Mouse (Mus musculus): ENCODE results near the gene Gm7929.
"Not testable (repeated sequence)": the region's sequence is repeated elsewhere in the genome, so short reads cannot be mapped to it uniquely, and the experiment has no call there.

Gene Gm7929

DNA sequence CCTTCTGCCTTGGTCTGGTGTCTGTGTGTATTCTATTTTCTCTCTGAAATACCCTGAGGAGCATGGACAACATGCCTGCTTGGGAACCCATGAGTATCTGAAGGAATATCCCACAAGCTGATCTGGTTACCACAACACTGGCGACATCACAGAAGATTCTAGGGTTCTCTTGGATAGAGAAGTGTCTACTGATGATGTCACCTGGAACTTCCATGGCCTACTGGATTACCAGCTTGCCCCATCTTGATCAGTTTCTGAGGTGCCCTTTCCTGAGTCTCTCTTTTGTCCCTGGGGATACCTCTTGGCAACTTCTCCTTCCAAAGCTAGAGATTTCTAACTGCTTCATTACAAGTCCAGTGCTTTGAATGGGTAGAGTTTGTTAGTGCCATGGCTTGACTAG is at the start of gene Gm7929:
Gene Gm7929, minus strand, starts transcription at position 101 of the 400 bp plus-strand sequence.
- not testable (repeated sequence) for DNase-seq (ENCODE audit: low spot score in 2 of 2)

DNA sequence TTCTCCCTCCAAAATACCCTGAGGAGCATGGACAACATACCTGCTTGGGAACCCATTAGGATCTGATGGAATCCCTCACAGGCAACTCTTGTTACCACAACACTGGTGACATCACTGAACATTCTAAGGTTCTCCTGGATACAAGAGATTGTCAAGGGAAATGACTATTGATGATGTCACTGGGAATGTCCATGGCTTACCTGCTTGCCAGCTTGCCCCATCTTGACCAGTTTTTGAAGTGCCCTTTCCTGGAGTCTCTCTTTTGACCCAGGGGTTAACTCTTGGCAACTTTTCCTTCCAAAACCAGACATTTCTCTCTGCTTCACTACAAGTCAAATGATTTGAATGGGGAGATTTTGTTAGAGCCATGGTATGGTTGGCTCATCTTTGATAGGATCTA is 21.9 kb upstream of the Gm7929 start, which contains the start of gene Gm47189:
Gene Gm47189, minus strand, starts transcription at position 101 of the 400 bp plus-strand sequence.
- not testable (repeated sequence) for DNase-seq (ENCODE audit: low spot score in 2 of 2)

DNA sequence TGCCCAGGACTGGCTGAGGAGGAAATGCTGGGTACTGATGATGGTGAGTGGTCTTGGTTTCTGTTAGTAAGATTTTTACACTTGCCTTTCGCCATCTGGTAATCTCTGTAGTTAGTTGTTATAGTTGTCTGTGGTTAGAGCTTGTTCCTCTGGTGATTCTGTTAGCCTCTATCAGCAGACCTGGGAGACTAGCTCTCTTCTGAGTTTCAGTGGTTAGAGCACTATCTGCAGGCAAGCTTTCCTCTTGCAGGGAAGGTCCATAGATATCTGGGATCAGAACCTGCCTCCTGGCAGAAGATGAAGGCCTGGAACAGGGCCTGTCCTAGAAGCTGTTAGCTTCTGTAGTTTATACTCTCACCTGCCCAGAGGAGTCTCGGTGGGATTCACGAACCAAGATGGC is 5.5 kb upstream of the Gm7929 start:
- peak; percentile 2 for DNase-seq (ENCODE audit: low spot score in 2 of 2)

DNA sequence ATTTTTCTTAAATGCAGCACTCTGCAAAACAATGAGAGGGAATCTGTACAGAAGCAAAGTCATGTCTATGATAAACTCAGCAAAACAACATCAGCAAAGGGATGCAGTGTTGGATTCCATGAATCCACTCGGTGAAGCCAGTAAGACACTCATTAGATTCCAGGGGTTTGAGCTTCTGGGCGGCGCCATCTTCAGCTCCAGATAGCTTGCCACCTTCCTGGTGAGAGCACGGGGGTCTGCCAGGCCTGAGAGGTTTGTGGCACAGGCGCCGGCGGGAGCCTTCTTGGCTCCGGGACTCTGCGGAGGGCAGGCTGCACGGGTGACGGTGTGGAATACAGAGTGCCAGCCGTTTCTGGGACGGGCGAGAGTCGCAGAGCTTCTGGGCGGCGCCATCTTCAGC is 27.0 kb downstream of the Gm7929 start:
- not testable (repeated sequence) for DNase-seq (ENCODE audit: low spot score in 2 of 2)

DNA sequence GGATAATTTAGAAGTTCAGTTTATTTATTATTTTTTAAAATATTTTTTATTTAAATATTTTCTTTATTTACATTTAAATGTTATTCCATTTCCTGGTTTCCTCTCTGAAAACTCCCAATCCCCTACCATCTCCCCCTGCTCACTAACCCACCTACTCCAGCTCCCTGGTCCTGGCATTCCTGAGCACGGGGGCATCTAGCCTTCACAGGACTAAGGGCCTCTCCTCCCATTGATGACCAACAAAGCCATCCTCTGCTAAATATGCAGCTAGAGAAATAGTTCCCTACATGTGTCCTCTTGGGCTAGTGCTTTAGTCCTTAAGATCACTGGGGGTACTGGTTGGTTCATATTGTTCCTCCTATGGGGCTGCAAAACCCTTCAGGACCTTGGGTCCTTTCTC is 33.2 kb downstream of the Gm7929 start:
- DNase-seq (ENCODE audit: low spot score in 2 of 2) = not testable (repeated sequence)

DNA sequence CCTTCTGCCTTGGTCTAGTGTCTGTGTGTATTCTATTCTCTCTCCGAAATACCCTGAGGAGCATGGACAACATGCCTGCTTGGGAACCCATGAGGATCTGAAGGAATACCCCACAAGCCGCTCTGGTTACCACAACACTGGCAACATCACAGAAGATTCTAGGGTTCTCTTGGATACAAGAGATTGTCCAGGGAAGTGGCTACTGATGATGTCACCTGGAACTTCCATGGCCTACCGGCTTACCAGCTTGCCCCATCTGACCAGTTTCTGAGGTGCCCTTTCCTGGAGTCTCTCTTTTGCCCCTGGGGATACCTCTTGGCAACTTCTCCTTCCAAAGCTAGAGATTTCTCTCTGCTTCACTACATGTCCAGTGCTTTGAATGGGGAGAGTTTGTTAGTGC is 48.6 kb downstream of the Gm7929 start, which contains the start of gene Gm8068:
Gene Gm8068, minus strand, starts transcription at position 101 of the 400 bp plus-strand sequence.
- DNase-seq (ENCODE audit: low spot score in 2 of 2) = not testable (repeated sequence)
